Mouse (Mus musculus): ENCODE results near the gene Slc9a1. TPM values are rescaled to one million over a fixed set of nuclear protein-coding genes. Genes with fewer than 3 reads are reported as not detected.

The Slc9a1 gene
- polyA plus RNA-seq, 1 experiment from 2014 or later, result 9.2 TPM

- 42% methylated on average over 5 of the region's 5 CpGs for WGBS
- Histone ChIP-seq H3K9me3 (ENCODE audit: control insufficient read depth, low read length) (no peaks in the 10 kb centered on the region), H3K36me3 (ENCODE audit: control insufficient read depth, insufficient read depth, low read length) (no peaks in the 10 kb centered on the region), H3K9ac (ENCODE audit: low read depth, low read length) (0 out of 2 replicates have a peak overlapping the region, but pooled peaks have one; percentile 3), H3K4me2 (ENCODE audit: low read depth, low read length) (no peak overlapping the region), H3K4me3 (ENCODE audit: low read depth, low read length) (no peak overlapping the region), H3K27me3 (replicated peaks; ENCODE audit: control insufficient read depth, insufficient read depth, low read length) (no peaks in the 10 kb centered on the region), H3K4me1 (ENCODE audit: control insufficient read depth, insufficient read depth, low read length) (peaks cover 18% of the 10 kb centered on the region), H3K27ac (replicated peaks; ENCODE audit: low read depth, low read length) (peak overlapping the region; percentile 73)
- DNase-seq (ENCODE audit: low spot score), result peak; percentile 64
- ATAC-seq (ENCODE audit: low read depth), result 0 out of 2 replicates have a peak, but pooled peaks have one; percentile 5
Measured at GRCm38 (mm10) chr4:133443085-133443484, 73.6 kb downstream of the Slc9a1 start.

- Histone ChIP-seq H3K4me3 (ENCODE audit: low read depth, low read length) (no peak overlapping the region), H3K36me3 (ENCODE audit: control insufficient read depth, insufficient read depth, low read length) (no peaks in the 10 kb centered on the region), H3K27ac (replicated peaks; ENCODE audit: low read depth, low read length) (no peak overlapping the region), H3K4me1 (ENCODE audit: control insufficient read depth, insufficient read depth, low read length) (peaks cover 11% of the 10 kb centered on the region), H3K4me2 (ENCODE audit: low read depth, low read length) (no peak overlapping the region), H3K9ac (ENCODE audit: low read depth, low read length) (no peak overlapping the region), H3K27me3 (replicated peaks; ENCODE audit: control insufficient read depth, insufficient read depth, low read length) (no peaks in the 10 kb centered on the region), H3K9me3 (ENCODE audit: control insufficient read depth, low read length) (no peaks in the 10 kb centered on the region)
- DNase-seq (ENCODE audit: low spot score) (no peak), ATAC-seq (ENCODE audit: low read depth) (no peak)
- 84% methylated on average over 5 of the region's 5 CpGs for WGBS
Measured at GRCm38 (mm10) chr4:133445727-133446126, 76.2 kb downstream of the Slc9a1 start.

GRCm38 (mm10) chr4:133447366-133447765, 77.9 kb downstream of the Slc9a1 start:
- Histone ChIP-seq H3K27me3 (replicated peaks; ENCODE audit: control insufficient read depth, insufficient read depth, low read length) (no peaks in the 10 kb centered on the region), H3K27ac (replicated peaks; ENCODE audit: low read depth, low read length) (no peak overlapping the region), H3K9ac (ENCODE audit: low read depth, low read length) (no peak overlapping the region), H3K36me3 (ENCODE audit: control insufficient read depth, insufficient read depth, low read length) (no peaks in the 10 kb centered on the region), H3K4me2 (ENCODE audit: low read depth, low read length) (no peak overlapping the region), H3K4me1 (ENCODE audit: control insufficient read depth, insufficient read depth, low read length) (peaks cover 9% of the 10 kb centered on the region), H3K4me3 (ENCODE audit: low read depth, low read length) (no peak overlapping the region), H3K9me3 (ENCODE audit: control insufficient read depth, low read length) (no peaks in the 10 kb centered on the region)
- ATAC-seq (ENCODE audit: low read depth) (no peak), DNase-seq (ENCODE audit: low spot score) (no peak)
- 44% methylated on average over 5 of the region's 5 CpGs for WGBS

GRCm38 (mm10) chr4:133447967-133448366, 78.5 kb downstream of the Slc9a1 start:
- Histone ChIP-seq H3K4me1 (ENCODE audit: control insufficient read depth, insufficient read depth, low read length) (peaks cover 9% of the 10 kb centered on the region), H3K27ac (replicated peaks; ENCODE audit: low read depth, low read length) (no peak overlapping the region), H3K9ac (ENCODE audit: low read depth, low read length) (no peak overlapping the region), H3K36me3 (ENCODE audit: control insufficient read depth, insufficient read depth, low read length) (no peaks in the 10 kb centered on the region), H3K27me3 (replicated peaks; ENCODE audit: control insufficient read depth, insufficient read depth, low read length) (no peaks in the 10 kb centered on the region), H3K4me3 (ENCODE audit: low read depth, low read length) (no peak overlapping the region), H3K9me3 (ENCODE audit: control insufficient read depth, low read length) (no peaks in the 10 kb centered on the region), H3K4me2 (ENCODE audit: low read depth, low read length) (no peak overlapping the region)
- DNase-seq (ENCODE audit: low spot score), result no peak
- 84% methylated on average over 11 of the region's 11 CpGs for WGBS
- ATAC-seq (ENCODE audit: low read depth), result no peak

DNA sequence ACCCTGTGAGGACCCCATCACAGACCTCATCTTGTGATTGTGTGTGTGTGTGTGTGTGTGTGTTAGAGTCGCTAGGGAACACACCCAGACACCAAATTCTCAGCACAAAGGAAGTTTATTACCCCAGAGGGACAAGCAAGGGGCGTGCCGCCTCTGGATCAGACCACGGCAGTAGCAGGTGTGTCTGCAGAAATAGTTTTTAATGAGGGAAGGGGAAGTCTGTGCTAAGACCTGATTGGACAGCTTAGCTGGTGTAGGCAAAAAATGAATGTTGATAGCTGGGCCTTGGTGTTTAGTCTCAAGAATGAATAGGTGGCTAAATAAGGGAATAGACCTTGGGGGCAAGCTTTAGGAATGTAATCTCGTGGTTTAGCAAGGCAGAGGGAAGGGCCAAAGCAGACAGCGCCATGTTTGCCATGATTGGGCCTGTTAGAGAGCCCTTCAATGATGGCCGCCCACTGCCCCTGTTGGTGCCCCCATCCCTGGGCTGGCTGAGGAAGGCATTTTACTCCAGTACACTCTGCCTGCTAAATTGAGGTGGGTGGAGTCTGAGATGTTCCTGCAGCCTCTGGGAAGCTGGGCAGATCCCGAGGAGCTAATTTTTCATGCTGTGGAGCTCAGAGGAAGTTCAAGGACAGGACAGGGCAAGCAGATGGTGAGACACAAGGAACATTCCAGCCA, 79.3 kb downstream of the Slc9a1 start:
- Histone ChIP-seq H3K36me3 (ENCODE audit: control insufficient read depth, insufficient read depth, low read length) (no peaks in the 10 kb centered on the region), H3K4me2 (ENCODE audit: low read depth, low read length) (no peak overlapping the region), H3K4me1 (ENCODE audit: control insufficient read depth, insufficient read depth, low read length) (peaks cover 9% of the 10 kb centered on the region), H3K27ac (replicated peaks; ENCODE audit: low read depth, low read length) (no peak overlapping the region), H3K9me3 (ENCODE audit: control insufficient read depth, low read length) (no peaks in the 10 kb centered on the region), H3K27me3 (replicated peaks; ENCODE audit: control insufficient read depth, insufficient read depth, low read length) (no peaks in the 10 kb centered on the region), H3K4me3 (ENCODE audit: low read depth, low read length) (no peak overlapping the region), H3K9ac (ENCODE audit: low read depth, low read length) (no peak overlapping the region)
- peak; percentile 34 for DNase-seq (ENCODE audit: low spot score)
- WGBS, result 63% methylated on average over 8 of the region's 8 CpGs
- 0 out of 2 replicates have a peak, but pooled peaks have one; percentile 16 for ATAC-seq (ENCODE audit: low read depth)

DNA sequence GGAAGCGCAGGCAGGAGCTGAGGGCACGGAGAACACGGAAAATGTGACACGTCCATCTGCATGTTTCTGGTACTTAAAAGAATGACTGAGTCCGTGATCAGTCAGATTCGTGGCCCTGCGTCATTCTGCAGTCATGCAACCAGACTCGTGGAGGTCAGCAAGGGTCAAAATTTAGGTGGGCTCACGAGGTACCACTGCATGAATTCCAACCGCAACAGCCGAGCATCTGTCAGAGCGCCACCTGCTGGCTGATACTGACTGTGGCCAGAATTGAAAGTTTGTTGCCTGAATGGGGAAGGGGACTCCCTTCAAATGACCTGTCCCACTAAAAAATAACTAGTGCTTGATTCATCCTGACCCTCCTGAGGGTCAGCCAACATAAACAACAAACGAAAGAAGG, 80.2 kb downstream of the Slc9a1 start:
- DNase-seq (ENCODE audit: low spot score) (no peak), ATAC-seq (ENCODE audit: low read depth) (no peak; the same call in 1 of the 2 replicates)
- Histone ChIP-seq H3K9me3 (ENCODE audit: control insufficient read depth, low read length) (no peaks in the 10 kb centered on the region), H3K4me1 (ENCODE audit: control insufficient read depth, insufficient read depth, low read length) (peaks cover 9% of the 10 kb centered on the region), H3K36me3 (ENCODE audit: control insufficient read depth, insufficient read depth, low read length) (no peaks in the 10 kb centered on the region), H3K27ac (replicated peaks; ENCODE audit: low read depth, low read length) (no peak overlapping the region), H3K4me2 (ENCODE audit: low read depth, low read length) (no peak overlapping the region), H3K4me3 (ENCODE audit: low read depth, low read length) (no peak overlapping the region), H3K27me3 (replicated peaks; ENCODE audit: control insufficient read depth, insufficient read depth, low read length) (no peaks in the 10 kb centered on the region), H3K9ac (ENCODE audit: low read depth, low read length) (no peak overlapping the region)
- WGBS, result 17% methylated on average over 13 of the region's 13 CpGs

- no peaks in the 10 kb centered on the region for H3K9me3 ChIP-seq (ENCODE audit: control insufficient read depth, low read length)
- H3K4me3 ChIP-seq (ENCODE audit: low read depth, low read length), result no peak overlapping the region
- WGBS, result 12% methylated on average over 10 of the region's 10 CpGs
- H3K27me3 ChIP-seq (replicated peaks; ENCODE audit: control insufficient read depth, insufficient read depth, low read length), result no peaks in the 10 kb centered on the region
- peak; percentile 78 for DNase-seq (ENCODE audit: low spot score)
- H3K9ac ChIP-seq (ENCODE audit: low read depth, low read length), result no peak overlapping the region
- no peaks in the 10 kb centered on the region for H3K36me3 ChIP-seq (ENCODE audit: control insufficient read depth, insufficient read depth, low read length)
- H3K27ac ChIP-seq (replicated peaks; ENCODE audit: low read depth, low read length), result no peak overlapping the region
- no peak; the same call in 1 of the 2 replicates for ATAC-seq (ENCODE audit: low read depth)
- no peak overlapping the region for H3K4me2 ChIP-seq (ENCODE audit: low read depth, low read length)
- H3K4me1 ChIP-seq (ENCODE audit: control insufficient read depth, insufficient read depth, low read length), result peaks cover 9% of the 10 kb centered on the region
Measured at GRCm38 (mm10) chr4:133451536-133451935, 82.0 kb downstream of the Slc9a1 start.

DNA sequence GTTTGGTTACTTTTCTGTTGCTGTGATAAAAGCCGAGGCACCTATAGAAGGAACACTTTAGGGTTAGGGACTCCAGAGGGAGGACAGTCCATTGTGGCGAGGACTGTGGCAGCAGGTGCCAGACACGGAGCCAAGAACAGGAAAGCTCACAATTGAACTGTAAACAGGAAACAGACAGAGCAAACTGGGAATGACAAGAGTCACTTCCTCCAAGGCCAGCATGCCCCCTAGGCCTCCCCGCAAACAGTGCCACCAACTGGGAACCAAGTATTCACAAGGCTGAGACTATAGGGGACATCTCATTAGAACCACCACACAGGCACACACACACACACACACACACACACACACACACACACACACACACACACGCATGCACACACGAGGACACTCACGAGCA, 82.9 kb downstream of the Slc9a1 start:
- 58% methylated on average over 5 of the region's 7 CpGs for WGBS
- Histone ChIP-seq H3K4me1 (ENCODE audit: control insufficient read depth, insufficient read depth, low read length) (peaks cover 9% of the 10 kb centered on the region), H3K27me3 (replicated peaks; ENCODE audit: control insufficient read depth, insufficient read depth, low read length) (no peaks in the 10 kb centered on the region), H3K36me3 (ENCODE audit: control insufficient read depth, insufficient read depth, low read length) (no peaks in the 10 kb centered on the region), H3K4me3 (ENCODE audit: low read depth, low read length) (no peak overlapping the region), H3K27ac (replicated peaks; ENCODE audit: low read depth, low read length) (no peak overlapping the region), H3K4me2 (ENCODE audit: low read depth, low read length) (no peak overlapping the region), H3K9me3 (ENCODE audit: control insufficient read depth, low read length) (no peaks in the 10 kb centered on the region), H3K9ac (ENCODE audit: low read depth, low read length) (no peak overlapping the region)
- no peak for DNase-seq (ENCODE audit: low spot score)
- no peak for ATAC-seq (ENCODE audit: low read depth)

DNA sequence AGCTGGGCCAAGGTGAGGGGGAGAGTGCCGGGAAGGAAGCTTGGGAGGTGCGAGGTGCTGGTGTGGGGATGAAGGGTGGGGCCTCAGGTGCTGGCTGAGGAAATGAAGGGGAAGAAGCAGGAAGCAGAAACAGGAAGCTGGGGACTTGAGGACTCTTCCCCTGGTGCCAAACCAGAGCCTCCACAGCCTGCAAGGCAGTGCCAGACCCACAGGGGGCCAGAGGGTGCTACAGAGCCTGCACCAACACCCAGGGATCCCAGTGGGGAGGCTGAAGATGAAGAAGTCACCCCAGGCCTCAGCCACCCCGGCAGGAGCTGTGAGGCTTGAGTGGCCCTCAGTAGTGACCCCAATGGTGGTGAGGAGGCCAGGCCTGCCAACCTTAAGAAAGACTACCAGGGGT, 88.5 kb downstream of the Slc9a1 start:
- WGBS, result 80% methylated on average over 3 of the region's 3 CpGs
- no peak overlapping the region for H3K9ac ChIP-seq (ENCODE audit: low read depth, low read length)
- H3K4me3 ChIP-seq (ENCODE audit: low read depth, low read length), result no peak overlapping the region
- ATAC-seq (ENCODE audit: low read depth), result no peak
- no peaks in the 10 kb centered on the region for H3K4me1 ChIP-seq (ENCODE audit: control insufficient read depth, insufficient read depth, low read length)
- no peak overlapping the region for H3K4me2 ChIP-seq (ENCODE audit: low read depth, low read length)
- no peak for DNase-seq (ENCODE audit: low spot score)
- H3K27ac ChIP-seq (replicated peaks; ENCODE audit: low read depth, low read length), result no peak overlapping the region
- H3K36me3 ChIP-seq (ENCODE audit: control insufficient read depth, insufficient read depth, low read length), result no peaks in the 10 kb centered on the region
- no peaks in the 10 kb centered on the region for H3K27me3 ChIP-seq (replicated peaks; ENCODE audit: control insufficient read depth, insufficient read depth, low read length)
- H3K9me3 ChIP-seq (ENCODE audit: control insufficient read depth, low read length), result no peaks in the 10 kb centered on the region

All from embryonic facial prominence, embryonic 14.5 days (tissue).